Mouse (Mus musculus) heart, embryonic 14.5 days (tissue): ENCODE results near the gene Ube2h. TPM values are rescaled to one million over a fixed set of nuclear protein-coding genes. Genes with fewer than 3 reads are reported as not detected.

Experiments
- ATAC-seq: fragments of 200-750 bp; cut with Nextera tagmentation; 2 replicates; pipeline ENCODE4 v1.8.0; 2017; ENCODE audit warnings: low read depth, moderate TSS enrichment; ENCODE audit not compliant: insufficient number of reproducible peaks, insufficient read depth, low FRiP score
- H3K27ac ChIP-seq, 2 experiments: fragments of 200-500 bp in 1 of 2; fragments of 300-500 bp in 1 of 2; sonication (generic) in 1 of 2; replicated peaks in 1 of 2; 2 replicates each; pipeline ENCODE4 v1.5.1; 2012 to 2014; ENCODE audit warnings: low read depth in 2 of 2, low read length in 2 of 2, control low read depth in 1 of 2, mild to moderate bottlenecking in 1 of 2, mixed read lengths in 1 of 2; ENCODE audit not compliant: control insufficient read depth in 1 of 2, insufficient read depth in 1 of 2
- H3K27me3 ChIP-seq: fragments of 300-500 bp; sonication (generic); 2 replicates; pipeline ENCODE4 v1.6.1; 2014; ENCODE audit warnings: mild to moderate bottlenecking, low read length, control low read depth; ENCODE audit not compliant: control insufficient read depth, insufficient read depth
- H3K36me3 ChIP-seq: fragments of 300-500 bp; sonication (generic); 2 replicates; pipeline ENCODE4 v1.6.1; 2014; ENCODE audit warnings: mild to moderate bottlenecking, control low read depth, low read length, mixed read lengths; ENCODE audit not compliant: control insufficient read depth, insufficient read depth
- H3K4me1 ChIP-seq, 2 experiments: fragments of 200-500 bp in 1 of 2; fragments of 300-500 bp in 1 of 2; sonication (generic) in 1 of 2; 2 replicates each; pipeline ENCODE4 v1.6.1; 2012 to 2014; ENCODE audit warnings: low read length in 2 of 2, control low read depth in 1 of 2, mixed read lengths in 1 of 2; ENCODE audit not compliant: control insufficient read depth in 2 of 2, insufficient read depth in 2 of 2
- H3K4me2 ChIP-seq: fragments of 300-500 bp; sonication (generic); 2 replicates; pipeline ENCODE4 v1.6.1; 2014; ENCODE audit warnings: mild to moderate bottlenecking, low read length
- H3K4me3 ChIP-seq, 2 experiments: fragments of 200-500 bp in 1 of 2; fragments of 300-500 bp in 1 of 2; sonication (generic) in 1 of 2; 2 replicates each; pipeline ENCODE4 v1.5.1; 2012 to 2014; ENCODE audit warnings: low read length in 2 of 2, mild to moderate bottlenecking in 2 of 2, control low read depth in 1 of 2, low read depth in 1 of 2, moderate library complexity in 1 of 2; ENCODE audit not compliant: control insufficient read depth in 1 of 2, insufficient read depth in 1 of 2
- H3K9ac ChIP-seq: fragments of 300-500 bp; sonication (generic); 2 replicates; pipeline ENCODE4 v1.6.1; 2014; ENCODE audit warnings: mild to moderate bottlenecking, low read length
- H3K9me3 ChIP-seq: fragments of 300-500 bp; sonication (generic); 2 replicates; pipeline ENCODE4 v1.6.1; 2016; ENCODE audit warnings: low read length, control low read depth; ENCODE audit not compliant: control insufficient read depth
- WGBS: fragments of 180-500 bp; shearing (Covaris S2); extraction: QIAGEN DNeasy Blood & Tissue Kit; methylation state at CpG from one replicate; pipeline ENCODE4 v1.1.7; 2014; 5-methylcytosine and 5-hydroxymethylcytosine counted together
- polyA plus RNA-seq: library from polyadenylated mRNA; unstranded; fragments of >200 nt; fragmentation: Nextera tagmentation; extraction: Ambion mirVana; gene quantifications from 2 replicates; pipeline ENCODE4 v1.2.1, GENCODE M21; 2014

The Ube2h gene
- polyA plus RNA-seq, 1 experiment from 2014 or later: 65.7 TPM

DNA sequence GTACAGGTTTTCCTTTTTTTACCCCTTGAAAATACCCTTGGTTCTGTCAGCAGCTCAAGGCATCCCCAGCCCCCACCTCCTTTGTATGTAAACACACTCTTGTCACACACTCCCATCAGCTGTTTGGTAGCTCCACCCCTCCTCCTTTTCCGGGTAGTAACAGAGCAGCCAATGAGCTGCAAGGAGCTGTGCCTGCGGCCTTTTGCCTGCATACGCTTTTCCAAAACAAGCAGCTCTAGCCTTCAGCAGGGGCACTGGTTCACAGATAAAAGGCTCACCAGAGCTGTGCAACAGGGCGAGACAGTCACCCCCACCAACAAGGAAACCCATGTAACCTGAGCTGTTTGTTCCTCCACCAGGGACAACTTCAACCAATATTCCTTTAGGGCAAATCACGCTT, 4.0 kb downstream of the Ube2h start:
- peak overlapping the region; percentile 93 for H3K27ac ChIP-seq
- ATAC-seq: peak; percentile 73
- H3K9ac ChIP-seq: peak overlapping the region; percentile 92
- no peaks in the 10 kb centered on the region for H3K9me3 ChIP-seq
- H3K4me3 ChIP-seq: peak overlapping the region; percentile 32 to 83
- peaks cover 5 to 31% of the 10 kb centered on the region in 2 experiments for H3K4me1 ChIP-seq
- no peaks in the 10 kb centered on the region for H3K27me3 ChIP-seq
- H3K4me2 ChIP-seq: peak overlapping the region; percentile 78
- 2% methylated on average over 5 of the region's 5 CpGs for WGBS
- peaks cover 33% of the 10 kb centered on the region for H3K36me3 ChIP-seq

DNA sequence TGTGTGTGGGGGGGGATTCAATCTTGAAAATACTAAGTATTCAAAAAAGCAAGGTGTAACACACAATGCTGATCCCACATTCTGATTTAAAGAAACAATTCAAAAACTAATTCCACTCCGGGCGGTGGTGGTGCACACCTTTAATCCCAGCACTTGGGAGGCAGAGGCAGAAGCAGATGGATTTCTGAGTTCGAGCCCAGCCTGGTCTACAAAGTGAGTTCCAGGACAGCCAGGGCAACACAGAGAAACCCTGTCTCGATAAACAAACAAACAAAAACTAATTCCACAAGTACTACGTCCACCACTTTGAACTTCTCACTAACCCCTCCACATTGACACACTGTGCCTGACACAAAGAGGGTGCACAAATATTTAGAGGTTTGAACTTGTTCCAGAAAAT, 4.7 kb downstream of the Ube2h start:
- Histone ChIP-seq H3K27ac (peak overlapping the region in 1 of 2 experiments; percentile 93; a peak in 3 of 4 replicates), H3K27me3 (no peaks in the 10 kb centered on the region), H3K36me3 (peaks cover 40% of the 10 kb centered on the region), H3K9ac (no peak overlapping the region), H3K4me3 (peak overlapping the region in 1 of 2 experiments; percentile 83; a peak in 1 of 4 replicates), H3K4me2 (peak overlapping the region; percentile 78), H3K4me1 (peaks cover 5 to 29% of the 10 kb centered on the region in 2 experiments), H3K9me3 (no peaks in the 10 kb centered on the region)
- 82% methylated on average over 5 of the region's 5 CpGs for WGBS
- ATAC-seq: no peak

DNA sequence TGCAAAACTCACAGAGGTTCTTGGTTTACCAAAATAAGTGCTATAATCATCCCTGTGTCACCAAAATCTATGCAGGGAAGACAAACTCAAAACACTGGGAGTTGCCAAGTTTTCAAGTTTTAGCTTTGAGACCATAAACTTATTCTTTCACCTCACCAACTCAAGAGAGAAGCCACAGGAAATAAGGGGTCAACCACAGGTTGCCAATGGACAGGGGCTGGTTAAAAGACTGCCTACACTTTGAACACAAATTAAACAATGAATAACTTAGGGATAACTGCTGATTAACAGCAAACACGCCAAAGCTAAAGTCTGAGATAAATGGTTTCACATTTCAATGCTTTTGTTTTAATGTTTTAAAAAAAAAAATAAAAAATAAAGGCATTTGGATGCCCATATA, 5.2 kb downstream of the Ube2h start:
- ATAC-seq: no peak
- Histone ChIP-seq H3K9ac (no peak overlapping the region), H3K27me3 (no peaks in the 10 kb centered on the region), H3K4me3 (no peak overlapping the region), H3K4me2 (no peak overlapping the region), H3K9me3 (no peaks in the 10 kb centered on the region), H3K36me3 (peaks cover 46% of the 10 kb centered on the region), H3K4me1 (peaks cover 5 to 28% of the 10 kb centered on the region in 2 experiments; a peak in 3 of 4 replicates), H3K27ac (no peak overlapping the region)
- WGBS: 75% methylated on average over 1 of the region's 1 CpGs

DNA sequence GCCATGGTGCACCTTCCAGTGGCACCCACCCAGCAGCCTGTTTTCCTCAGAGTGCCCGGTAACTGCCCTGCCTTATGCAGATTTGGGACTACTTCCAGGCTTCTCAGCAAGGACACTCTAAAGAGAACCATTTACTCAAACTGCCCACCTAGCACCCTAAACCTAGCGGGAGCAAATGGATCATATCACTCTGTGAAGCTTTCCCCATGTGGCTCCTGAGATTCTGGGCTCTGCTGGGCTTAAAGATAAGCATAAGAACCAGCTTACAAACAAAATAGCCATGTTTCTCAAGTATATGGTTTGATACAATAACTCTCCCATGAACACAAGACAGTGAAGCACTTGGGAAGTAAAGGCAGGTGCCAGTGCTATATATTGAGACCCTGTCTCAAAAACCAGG, 11.8 kb downstream of the Ube2h start:
- H3K4me1 ChIP-seq: no peaks in the 10 kb centered on the region
- 84% methylated on average over 2 of the region's 2 CpGs for WGBS
- no peaks in the 10 kb centered on the region for H3K9me3 ChIP-seq
- H3K27ac ChIP-seq: no peak overlapping the region
- H3K9ac ChIP-seq: no peak overlapping the region
- H3K4me2 ChIP-seq: no peak overlapping the region
- H3K4me3 ChIP-seq: no peak overlapping the region
- peaks cover 87% of the 10 kb centered on the region for H3K36me3 ChIP-seq
- H3K27me3 ChIP-seq: no peaks in the 10 kb centered on the region
- no peak for ATAC-seq

DNA sequence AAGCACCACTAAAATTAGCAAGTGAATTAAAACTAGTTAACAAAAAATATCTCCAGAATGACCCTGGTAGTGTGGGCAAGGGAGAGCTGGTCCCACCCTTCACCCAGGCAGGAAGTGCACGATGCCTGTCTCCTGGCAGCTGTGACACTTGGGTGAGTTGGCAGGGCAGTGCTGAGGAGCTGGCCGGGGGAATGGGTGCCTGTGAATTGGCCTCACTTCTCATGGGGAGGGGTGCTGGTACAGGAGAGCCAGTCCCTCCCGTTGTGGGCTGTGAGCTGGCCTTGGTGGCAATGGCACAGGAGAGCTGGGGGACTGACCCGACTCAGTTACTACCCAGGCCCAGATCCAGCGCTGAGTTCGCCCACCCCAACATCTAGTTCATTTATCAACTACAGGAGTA, 16.4 kb downstream of the Ube2h start:
- H3K9ac ChIP-seq: no peak overlapping the region
- no peak overlapping the region for H3K4me2 ChIP-seq
- no peak for ATAC-seq
- H3K4me3 ChIP-seq: no peak overlapping the region
- no peaks in the 10 kb centered on the region for H3K9me3 ChIP-seq
- H3K27ac ChIP-seq: no peak overlapping the region
- H3K4me1 ChIP-seq: peaks cover 0 to 8% of the 10 kb centered on the region in 2 experiments; a peak in 2 of 4 replicates
- peaks cover 86% of the 10 kb centered on the region for H3K36me3 ChIP-seq
- no peaks in the 10 kb centered on the region for H3K27me3 ChIP-seq
- 87% methylated on average over 6 of the region's 6 CpGs for WGBS

DNA sequence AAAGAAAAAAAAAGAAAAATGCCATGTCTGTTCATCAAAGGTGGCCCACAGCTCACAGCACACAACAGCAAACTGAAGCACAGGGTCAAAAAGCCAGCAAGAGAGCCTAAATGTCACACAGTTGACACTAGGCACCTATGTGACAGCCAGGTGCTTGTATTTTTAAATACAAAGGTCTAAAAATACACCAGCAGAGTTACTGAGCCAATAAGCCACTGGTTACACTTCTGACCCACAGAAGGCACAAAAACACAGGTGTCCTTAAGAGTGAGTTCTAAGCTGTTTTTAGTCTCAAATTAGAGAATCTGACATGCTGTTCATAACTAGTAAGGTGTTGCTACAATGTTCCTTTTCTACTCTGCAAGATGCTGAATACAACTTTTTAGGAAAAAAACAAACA, 17.7 kb downstream of the Ube2h start:
- Histone ChIP-seq H3K36me3 (peaks cover 79% of the 10 kb centered on the region), H3K9ac (0 out of 2 replicates have a peak overlapping the region, but pooled peaks have one; percentile 16)

DNA sequence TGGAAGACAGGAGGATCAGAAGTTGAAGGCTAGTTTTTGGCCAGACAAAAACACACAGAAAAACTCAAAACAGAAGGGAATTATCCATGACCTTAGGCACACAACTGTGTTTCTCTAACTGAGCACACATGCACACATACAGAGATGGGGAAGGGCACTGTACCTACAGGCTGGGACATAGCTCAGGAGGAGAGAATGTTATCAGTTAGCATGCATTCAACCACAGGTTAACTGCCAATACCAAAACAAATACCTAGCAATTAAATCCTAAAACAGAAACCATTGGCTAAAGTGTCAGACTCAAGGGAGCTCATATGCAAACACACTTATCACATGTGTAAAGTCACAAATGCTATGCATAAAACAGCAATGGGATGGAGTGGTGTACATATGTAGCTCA, 20.2 kb downstream of the Ube2h start:
- Histone ChIP-seq H3K4me3 (no peak overlapping the region), H3K4me1 (peaks cover 2 to 17% of the 10 kb centered on the region in 2 experiments; a peak in 3 of 4 replicates), H3K27me3 (no peaks in the 10 kb centered on the region), H3K9ac (no peak overlapping the region), H3K9me3 (no peaks in the 10 kb centered on the region), H3K36me3 (peaks cover 85% of the 10 kb centered on the region), H3K4me2 (no peak overlapping the region), H3K27ac (no peak overlapping the region)
- ATAC-seq: no peak

More for the DNA sequence above, 17.7 kb downstream of the Ube2h start:
- no peaks in the 10 kb centered on the region for H3K9me3 ChIP-seq
- H3K27me3 ChIP-seq: no peaks in the 10 kb centered on the region
- ATAC-seq: no peak
- no peak overlapping the region for H3K4me3 ChIP-seq
- no peak overlapping the region for H3K27ac ChIP-seq
- peaks cover 2 to 15% of the 10 kb centered on the region in 2 experiments; a peak in 3 of 4 replicates for H3K4me1 ChIP-seq
- H3K4me2 ChIP-seq: no peak overlapping the region

DNA sequence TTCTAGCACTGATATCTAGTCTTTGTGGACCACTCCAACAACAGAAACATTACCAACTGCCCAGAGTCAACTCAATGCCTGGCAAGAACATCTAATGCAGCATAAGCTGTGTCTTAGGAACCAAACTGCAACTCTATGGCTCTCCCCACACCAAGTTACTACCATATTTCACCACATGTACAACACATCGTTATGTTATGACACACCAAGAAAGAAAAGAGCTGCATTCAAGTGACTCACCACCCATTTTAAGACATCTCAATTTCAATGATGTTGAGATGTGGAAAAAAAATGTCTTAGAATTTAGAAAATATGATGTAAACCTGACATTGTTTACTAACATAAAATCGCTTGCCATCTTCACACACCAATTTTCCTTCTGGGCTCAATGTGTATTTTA, 22.0 kb downstream of the Ube2h start:
- H3K27me3 ChIP-seq: no peaks in the 10 kb centered on the region
- H3K4me3 ChIP-seq: no peak overlapping the region
- H3K27ac ChIP-seq: no peak overlapping the region
- WGBS: 83% methylated on average over 2 of the region's 2 CpGs
- H3K9ac ChIP-seq: no peak overlapping the region
- H3K36me3 ChIP-seq: peaks cover 89% of the 10 kb centered on the region
- H3K4me1 ChIP-seq: peaks cover 2 to 20% of the 10 kb centered on the region in 2 experiments; a peak in 3 of 4 replicates
- ATAC-seq: no peak
- no peak overlapping the region for H3K4me2 ChIP-seq
- H3K9me3 ChIP-seq: no peaks in the 10 kb centered on the region
